Mouse (Mus musculus): Measurements from ENCODE around the gene Odc1. TPM values are rescaled to one million over a fixed set of nuclear protein-coding genes. Genes with fewer than 3 reads are reported as not detected.

Odc1 gene
- polyA plus RNA-seq, 1 experiment from 2014 or later = 142 TPM

DNA sequence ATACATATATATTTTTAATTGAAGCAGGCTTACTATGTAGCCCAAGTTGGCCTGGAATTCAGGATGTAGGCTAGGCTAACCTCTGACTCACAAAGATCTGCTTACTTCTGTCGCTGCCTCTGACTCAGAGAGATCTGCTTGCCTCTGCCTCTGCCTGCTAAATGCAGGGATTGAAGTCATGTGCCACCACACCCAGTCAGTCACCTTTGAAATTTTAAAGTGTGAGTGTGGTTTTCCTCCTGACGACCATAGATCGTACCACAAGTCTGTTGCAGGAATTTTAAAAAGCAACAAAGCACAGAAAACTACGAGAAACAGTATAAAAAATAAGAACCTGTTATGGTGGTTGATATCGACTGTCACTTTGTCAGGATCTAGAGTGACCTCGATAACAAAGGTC lies 33.6 kb upstream of the Odc1 start:
- no peak for ATAC-seq (ENCODE audit: low read depth)
- H3K4me3 ChIP-seq (ENCODE audit: low read length) = no peak overlapping the region
- H3K4me1 ChIP-seq (replicated peaks; ENCODE audit: control insufficient read depth, insufficient read depth, low read length) = peaks cover 10% of the 10 kb centered on the region
- WGBS = 88% methylated on average over 6 of the region's 6 CpGs
- H3K9me3 ChIP-seq (ENCODE audit: control insufficient read depth, low read length) = no peaks in the 10 kb centered on the region
- no peak overlapping the region for H3K27ac ChIP-seq (ENCODE audit: low read length)
- no peaks in the 10 kb centered on the region for H3K27me3 ChIP-seq (ENCODE audit: control insufficient read depth, insufficient read depth, low read depth, low read length)
- H3K36me3 ChIP-seq (ENCODE audit: control insufficient read depth, insufficient read depth, low read length) = no peaks in the 10 kb centered on the region
- H3K9ac ChIP-seq (ENCODE audit: low read length) = no peak overlapping the region
- H3K4me2 ChIP-seq (ENCODE audit: low read depth, low read length) = no peak overlapping the region

DNA sequence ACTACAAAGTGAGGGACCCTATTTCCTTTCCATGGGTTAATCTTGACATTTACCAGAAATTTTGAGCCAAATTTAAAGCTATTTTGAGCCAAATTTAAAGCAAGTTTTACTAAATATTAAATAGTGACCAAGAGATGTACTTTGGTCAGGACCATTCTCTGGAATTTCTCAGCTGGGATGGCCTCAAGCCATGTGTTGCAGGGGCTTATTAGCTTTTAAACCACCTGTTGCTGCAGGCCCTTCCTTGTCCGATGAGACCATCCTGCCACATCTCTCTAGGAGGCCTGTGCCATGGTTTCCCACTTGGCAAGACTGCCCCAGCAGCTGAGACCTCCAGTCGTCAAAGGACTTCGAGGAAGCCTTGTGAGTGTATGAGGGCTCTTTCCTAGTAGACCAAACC lies 15.4 kb upstream of the Odc1 start:
- ATAC-seq (ENCODE audit: low read depth) = no peak
- no peaks in the 10 kb centered on the region; the same call in 1 of the 2 replicates for H3K4me1 ChIP-seq (replicated peaks; ENCODE audit: control insufficient read depth, insufficient read depth, low read length)
- H3K36me3 ChIP-seq (ENCODE audit: control insufficient read depth, insufficient read depth, low read length) = no peaks in the 10 kb centered on the region
- WGBS = 79% methylated on average over 3 of the region's 3 CpGs
- no peak overlapping the region for H3K4me3 ChIP-seq (ENCODE audit: low read length)
- no peak overlapping the region for H3K27ac ChIP-seq (ENCODE audit: low read length)
- H3K9me3 ChIP-seq (ENCODE audit: control insufficient read depth, low read length) = no peaks in the 10 kb centered on the region
- H3K9ac ChIP-seq (ENCODE audit: low read length) = no peak overlapping the region
- no peak overlapping the region for H3K4me2 ChIP-seq (ENCODE audit: low read depth, low read length)
- no peaks in the 10 kb centered on the region for H3K27me3 ChIP-seq (ENCODE audit: control insufficient read depth, insufficient read depth, low read depth, low read length)

DNA sequence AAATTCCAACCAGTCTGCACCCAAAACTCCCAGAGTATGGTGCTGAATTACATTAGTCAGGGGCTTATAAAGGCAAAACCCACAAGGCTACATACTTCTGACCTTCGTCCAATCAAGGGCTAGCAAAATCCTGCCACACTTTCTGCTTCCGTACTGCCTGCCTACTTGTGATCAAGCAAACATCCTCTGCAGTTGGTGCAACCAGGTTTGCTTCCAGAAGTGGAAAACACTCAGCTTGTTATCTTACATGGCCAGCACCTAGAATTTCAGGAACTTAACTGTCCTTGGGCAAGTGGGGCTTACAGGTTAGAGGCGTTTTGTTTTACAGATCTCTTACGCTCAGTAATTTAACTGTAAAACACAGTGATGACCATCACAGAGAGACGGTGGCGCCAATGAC lies 14.9 kb upstream of the Odc1 start:
- H3K36me3 ChIP-seq (ENCODE audit: control insufficient read depth, insufficient read depth, low read length) = no peaks in the 10 kb centered on the region
- H3K9ac ChIP-seq (ENCODE audit: low read length) = no peak overlapping the region
- H3K27ac ChIP-seq (ENCODE audit: low read length) = no peak overlapping the region
- H3K4me3 ChIP-seq (ENCODE audit: low read length) = no peak overlapping the region
- H3K27me3 ChIP-seq (ENCODE audit: control insufficient read depth, insufficient read depth, low read depth, low read length) = no peaks in the 10 kb centered on the region
- H3K9me3 ChIP-seq (ENCODE audit: control insufficient read depth, low read length) = no peaks in the 10 kb centered on the region
- no peak for ATAC-seq (ENCODE audit: low read depth)
- no peaks in the 10 kb centered on the region; the same call in 1 of the 2 replicates for H3K4me1 ChIP-seq (replicated peaks; ENCODE audit: control insufficient read depth, insufficient read depth, low read length)
- WGBS = 66% methylated on average over 6 of the region's 6 CpGs
- H3K4me2 ChIP-seq (ENCODE audit: low read depth, low read length) = no peak overlapping the region

DNA sequence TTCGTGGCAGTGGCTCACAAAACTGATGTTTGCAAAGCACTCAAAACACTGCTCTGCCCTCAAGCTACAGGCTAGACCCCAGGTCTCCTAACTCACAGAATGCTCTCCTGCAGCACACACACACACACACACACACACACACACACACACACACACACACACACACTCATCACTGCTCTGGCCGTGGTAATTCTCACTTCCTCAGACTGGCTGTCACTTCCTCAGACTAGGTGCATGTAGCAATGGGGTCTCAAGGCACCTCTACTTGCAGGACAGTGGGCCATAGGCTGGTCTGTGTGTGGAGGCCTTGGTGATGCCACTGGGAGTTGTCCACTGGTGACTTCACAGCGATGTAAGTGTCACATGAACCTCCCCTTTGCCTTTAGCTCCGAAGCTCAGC lies 13.8 kb upstream of the Odc1 start:
- Histone ChIP-seq H3K4me3 (ENCODE audit: low read length) (no peak overlapping the region), H3K4me1 (replicated peaks; ENCODE audit: control insufficient read depth, insufficient read depth, low read length) (no peaks in the 10 kb centered on the region; the same call in 1 of the 2 replicates), H3K4me2 (ENCODE audit: low read depth, low read length) (no peak overlapping the region), H3K27ac (ENCODE audit: low read length) (no peak overlapping the region), H3K9ac (ENCODE audit: low read length) (no peak overlapping the region), H3K36me3 (ENCODE audit: control insufficient read depth, insufficient read depth, low read length) (no peaks in the 10 kb centered on the region), H3K9me3 (ENCODE audit: control insufficient read depth, low read length) (no peaks in the 10 kb centered on the region), H3K27me3 (ENCODE audit: control insufficient read depth, insufficient read depth, low read depth, low read length) (no peaks in the 10 kb centered on the region)
- ATAC-seq (ENCODE audit: low read depth) = no peak
- 53% methylated on average over 4 of the region's 4 CpGs for WGBS

DNA sequence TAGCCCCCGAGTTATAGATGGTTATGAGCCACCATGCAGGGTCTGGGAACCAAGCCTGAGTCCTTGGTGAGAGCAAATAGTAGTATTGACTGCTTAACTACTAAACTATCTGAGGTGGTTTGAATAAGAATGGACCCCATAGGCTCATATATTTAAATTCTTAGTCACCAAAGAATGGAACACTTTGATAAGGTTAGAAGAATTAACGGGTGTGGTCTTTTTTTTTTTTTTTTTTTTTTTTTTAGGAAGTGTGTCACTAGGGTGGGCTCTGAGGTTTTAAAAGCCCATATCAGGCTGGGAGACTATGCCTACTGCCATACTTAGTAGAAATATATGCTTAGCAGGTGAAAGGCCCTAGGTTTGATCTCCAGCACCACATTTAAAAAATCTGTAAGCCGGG lies 8.4 kb upstream of the Odc1 start:
- 91% methylated on average over 3 of the region's 3 CpGs for WGBS
- no peak overlapping the region for H3K4me3 ChIP-seq (ENCODE audit: low read length)

DNA sequence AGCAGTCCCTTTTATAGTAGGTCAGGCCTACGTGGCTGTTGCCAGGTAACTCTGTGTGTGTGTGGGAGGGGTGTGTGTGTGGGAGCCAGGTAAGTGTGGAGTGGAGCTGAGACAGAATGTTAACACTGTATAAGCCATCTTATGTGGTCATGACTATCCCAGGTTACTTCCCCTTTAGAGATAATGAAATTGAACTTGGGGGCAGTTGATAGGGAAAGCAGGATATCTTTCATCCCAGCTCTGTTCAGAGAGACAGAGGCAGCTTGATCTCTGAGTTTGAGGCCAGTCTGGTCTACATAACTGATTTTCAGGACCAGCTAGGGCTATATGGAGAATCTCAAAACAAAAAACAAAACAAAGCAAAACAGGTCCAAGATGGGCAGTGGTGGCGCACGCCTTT lies 7.4 kb upstream of the Odc1 start:
- no peak for ATAC-seq (ENCODE audit: low read depth)

More for the DNA sequence above, 8.4 kb upstream of the Odc1 start:
- Histone ChIP-seq H3K27me3 (ENCODE audit: control insufficient read depth, insufficient read depth, low read depth, low read length) (no peaks in the 10 kb centered on the region), H3K4me1 (replicated peaks; ENCODE audit: control insufficient read depth, insufficient read depth, low read length) (no peaks in the 10 kb centered on the region), H3K4me2 (ENCODE audit: low read depth, low read length) (no peak overlapping the region), H3K9me3 (ENCODE audit: control insufficient read depth, low read length) (no peaks in the 10 kb centered on the region), H3K9ac (ENCODE audit: low read length) (no peak overlapping the region), H3K27ac (ENCODE audit: low read length) (no peak overlapping the region), H3K36me3 (ENCODE audit: control insufficient read depth, insufficient read depth, low read length) (no peaks in the 10 kb centered on the region)
- ATAC-seq (ENCODE audit: low read depth) = no peak

DNA sequence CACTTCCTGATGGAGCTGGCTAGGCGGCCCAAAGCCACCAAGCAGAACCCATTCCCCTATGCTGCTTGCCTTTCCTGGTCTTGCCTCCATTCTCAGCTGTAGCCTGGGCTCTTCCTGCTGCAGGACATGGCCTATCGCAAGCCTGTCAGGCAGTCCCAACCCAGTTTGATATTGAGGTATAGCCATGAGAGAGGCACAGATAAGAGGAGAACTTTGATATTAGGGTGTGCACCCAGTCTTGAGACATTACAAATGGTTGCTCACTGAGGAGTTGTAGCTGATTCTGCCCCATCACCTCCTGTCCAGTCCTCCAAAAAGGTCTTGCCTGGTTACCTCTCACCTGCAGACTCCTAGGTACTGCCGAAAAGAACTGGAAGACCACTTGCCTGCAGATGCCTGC lies 6.5 kb upstream of the Odc1 start:
- Histone ChIP-seq H3K9me3 (ENCODE audit: control insufficient read depth, low read length) (no peaks in the 10 kb centered on the region), H3K9ac (ENCODE audit: low read length) (no peak overlapping the region), H3K27ac (ENCODE audit: low read length) (no peak overlapping the region), H3K27me3 (ENCODE audit: control insufficient read depth, insufficient read depth, low read depth, low read length) (no peaks in the 10 kb centered on the region), H3K4me1 (replicated peaks; ENCODE audit: control insufficient read depth, insufficient read depth, low read length) (no peaks in the 10 kb centered on the region), H3K4me2 (ENCODE audit: low read depth, low read length) (no peak overlapping the region), H3K36me3 (ENCODE audit: control insufficient read depth, insufficient read depth, low read length) (no peaks in the 10 kb centered on the region), H3K4me3 (ENCODE audit: low read length) (no peak overlapping the region)
- ATAC-seq (ENCODE audit: low read depth) = no peak
- WGBS = 85% methylated on average over 3 of the region's 3 CpGs

More for the DNA sequence above, 7.4 kb upstream of the Odc1 start:
- Histone ChIP-seq H3K27ac (ENCODE audit: low read length) (no peak overlapping the region), H3K36me3 (ENCODE audit: control insufficient read depth, insufficient read depth, low read length) (no peaks in the 10 kb centered on the region), H3K4me3 (ENCODE audit: low read length) (no peak overlapping the region), H3K9me3 (ENCODE audit: control insufficient read depth, low read length) (no peaks in the 10 kb centered on the region), H3K27me3 (ENCODE audit: control insufficient read depth, insufficient read depth, low read depth, low read length) (no peaks in the 10 kb centered on the region), H3K4me2 (ENCODE audit: low read depth, low read length) (no peak overlapping the region), H3K4me1 (replicated peaks; ENCODE audit: control insufficient read depth, insufficient read depth, low read length) (no peaks in the 10 kb centered on the region), H3K9ac (ENCODE audit: low read length) (no peak overlapping the region)
- WGBS = 79% methylated on average over 3 of the region's 3 CpGs

DNA sequence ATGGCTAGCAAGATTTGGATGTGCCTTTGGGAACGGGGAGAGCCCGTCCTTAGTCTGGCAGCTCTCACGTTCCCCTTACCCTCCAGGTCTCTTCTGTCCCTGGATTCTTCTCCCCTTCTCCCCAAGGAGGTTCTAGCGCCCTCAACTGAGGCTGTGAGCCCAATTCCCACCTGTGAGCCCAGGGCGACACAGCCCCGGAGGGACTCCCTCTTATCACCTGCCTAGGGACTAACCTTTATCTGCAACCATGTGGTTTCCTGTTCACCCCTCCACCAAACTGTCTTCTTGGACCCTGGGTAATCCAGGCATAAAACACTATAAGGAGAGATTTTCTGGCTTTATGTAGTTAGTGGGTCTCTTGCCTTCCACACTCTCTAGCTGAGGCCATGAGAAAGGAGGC lies 5.6 kb upstream of the Odc1 start:
- no peak overlapping the region for H3K4me2 ChIP-seq (ENCODE audit: low read depth, low read length)
- no peaks in the 10 kb centered on the region for H3K36me3 ChIP-seq (ENCODE audit: control insufficient read depth, insufficient read depth, low read length)
- ATAC-seq (ENCODE audit: low read depth) = no peak
- 57% methylated on average over 6 of the region's 6 CpGs for WGBS
- H3K4me3 ChIP-seq (ENCODE audit: low read length) = no peak overlapping the region
- H3K9me3 ChIP-seq (ENCODE audit: control insufficient read depth, low read length) = no peaks in the 10 kb centered on the region
- no peaks in the 10 kb centered on the region for H3K27me3 ChIP-seq (ENCODE audit: control insufficient read depth, insufficient read depth, low read depth, low read length)
- H3K4me1 ChIP-seq (replicated peaks; ENCODE audit: control insufficient read depth, insufficient read depth, low read length) = peaks cover 3% of the 10 kb centered on the region
- no peak overlapping the region for H3K9ac ChIP-seq (ENCODE audit: low read length)
- no peak overlapping the region for H3K27ac ChIP-seq (ENCODE audit: low read length)

DNA sequence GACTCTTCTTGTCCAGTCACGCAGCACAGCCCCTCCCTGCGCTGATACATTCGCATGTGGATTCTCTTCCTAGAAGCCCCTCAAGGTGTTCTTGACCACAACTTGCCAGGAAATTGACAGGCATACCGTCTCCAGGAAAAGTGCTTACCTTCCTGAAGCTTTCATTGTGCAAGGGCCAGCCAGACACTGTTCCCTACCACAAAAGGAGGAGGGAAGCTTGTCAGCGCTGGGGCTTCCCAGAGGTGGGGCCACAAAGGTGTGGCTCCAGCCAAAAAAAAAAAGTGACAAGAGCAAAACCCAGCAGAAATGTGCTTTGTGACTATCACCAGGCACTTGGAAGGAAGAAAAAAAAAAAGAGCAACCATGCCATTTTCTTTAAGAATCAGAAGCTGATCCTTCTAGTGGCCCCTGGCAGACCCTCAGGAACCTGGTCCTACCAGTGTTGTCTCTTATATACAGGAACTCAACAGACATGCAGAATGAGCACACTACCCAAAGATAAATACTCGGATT lies 4.5 kb upstream of the Odc1 start:
- WGBS = 75% methylated on average over 6 of the region's 6 CpGs
- no peaks in the 10 kb centered on the region for H3K9me3 ChIP-seq (ENCODE audit: control insufficient read depth, low read length)
- no peak overlapping the region for H3K4me3 ChIP-seq (ENCODE audit: low read length)
- no peaks in the 10 kb centered on the region for H3K27me3 ChIP-seq (ENCODE audit: control insufficient read depth, insufficient read depth, low read depth, low read length)
- peaks cover 4% of the 10 kb centered on the region for H3K4me1 ChIP-seq (replicated peaks; ENCODE audit: control insufficient read depth, insufficient read depth, low read length)
- no peak for ATAC-seq (ENCODE audit: low read depth)
- no peaks in the 10 kb centered on the region for H3K36me3 ChIP-seq (ENCODE audit: control insufficient read depth, insufficient read depth, low read length)
- H3K27ac ChIP-seq (ENCODE audit: low read length) = no peak overlapping the region
- no peak overlapping the region for H3K9ac ChIP-seq (ENCODE audit: low read length)
- no peak overlapping the region for H3K4me2 ChIP-seq (ENCODE audit: low read depth, low read length)

DNA sequence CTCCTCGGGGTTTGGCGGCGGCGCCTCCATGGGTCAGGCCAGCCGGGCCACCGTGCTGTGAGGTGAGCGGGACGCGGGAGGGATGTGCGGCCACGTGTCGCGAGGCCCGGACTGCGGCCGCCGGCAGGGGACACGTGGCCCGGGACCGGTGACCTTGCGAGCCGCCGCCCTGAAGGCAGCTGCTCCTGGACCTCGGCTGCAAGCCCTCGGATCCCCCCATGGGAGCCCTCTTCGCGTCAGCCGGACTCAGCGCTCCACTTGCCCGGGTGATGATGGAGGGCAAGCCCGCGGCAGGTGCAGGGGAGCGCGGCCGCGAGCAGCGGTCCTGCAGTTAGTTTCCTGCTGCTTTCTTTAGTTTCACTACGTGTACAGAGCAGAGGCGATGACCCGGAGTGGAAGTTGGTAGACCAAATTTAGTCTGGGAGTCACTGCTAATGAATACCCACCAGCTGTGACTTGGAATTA lies 545 bp downstream of the Odc1 start:
- no peaks in the 10 kb centered on the region for H3K27me3 ChIP-seq (ENCODE audit: control insufficient read depth, insufficient read depth, low read depth, low read length)
- WGBS = 0% methylated on average over 37 of the region's 40 CpGs
- peak; percentile 44 for ATAC-seq (ENCODE audit: low read depth)

More for the DNA sequence above, 545 bp downstream of the Odc1 start:
- Histone ChIP-seq H3K4me2 (ENCODE audit: low read depth, low read length) (peak overlapping the region; percentile 56), H3K4me1 (replicated peaks; ENCODE audit: control insufficient read depth, insufficient read depth, low read length) (peaks cover 9% of the 10 kb centered on the region), H3K27ac (ENCODE audit: low read length) (peak overlapping the region; percentile 88), H3K9me3 (ENCODE audit: control insufficient read depth, low read length) (no peaks in the 10 kb centered on the region), H3K9ac (ENCODE audit: low read length) (peak overlapping the region; percentile 91), H3K4me3 (ENCODE audit: low read length) (peak overlapping the region; percentile 91), H3K36me3 (ENCODE audit: control insufficient read depth, insufficient read depth, low read length) (peaks cover 18% of the 10 kb centered on the region)
